Mouse (Mus musculus) C2C12 (cell line): ENCODE measurements at regions not wholly inside any gene's neighbourhood (a gene's known extent, or its start where the extent isn't known, plus 50 kb on each side); places are given as distances from the start of the nearest gene placed in this dataset.

Experiments used
- CEBPB ChIP-seq: IDR thresholded peaks from one replicate; pipeline ENCODE4 v1.6.1; 2011; ENCODE audit warnings: low read depth, mild to moderate bottlenecking, control low read depth, moderate library complexity
- CTCF ChIP-seq: IDR thresholded peaks from one replicate; pipeline ENCODE4 v1.5.1; 2011; ENCODE audit not compliant: control insufficient read depth, insufficient read depth, insufficient read length
- MYOD1 ChIP-seq: IDR thresholded peaks from one replicate; pipeline ENCODE4 v1.6.1; 2011; ENCODE audit warnings: low read depth; ENCODE audit not compliant: control insufficient read depth, insufficient read length
- USF1 ChIP-seq: IDR thresholded peaks from one replicate; pipeline ENCODE4 v1.6.1; 2011; ENCODE audit warnings: low read depth, mild to moderate bottlenecking, control low read depth, moderate library complexity

- no peak for TF ChIP-seq CTCF
- no peak for TF ChIP-seq MYOD1
- TF ChIP-seq USF1 = no peak
- TF ChIP-seq CEBPB = no peak
Observed at GRCm38 (mm10) chr1:61359011-61359930, 279.4 kb upstream of the Pard3b start.
